10 mouse cellular contexts compared by ENCODE assay signal in the genomic region with DNA sequence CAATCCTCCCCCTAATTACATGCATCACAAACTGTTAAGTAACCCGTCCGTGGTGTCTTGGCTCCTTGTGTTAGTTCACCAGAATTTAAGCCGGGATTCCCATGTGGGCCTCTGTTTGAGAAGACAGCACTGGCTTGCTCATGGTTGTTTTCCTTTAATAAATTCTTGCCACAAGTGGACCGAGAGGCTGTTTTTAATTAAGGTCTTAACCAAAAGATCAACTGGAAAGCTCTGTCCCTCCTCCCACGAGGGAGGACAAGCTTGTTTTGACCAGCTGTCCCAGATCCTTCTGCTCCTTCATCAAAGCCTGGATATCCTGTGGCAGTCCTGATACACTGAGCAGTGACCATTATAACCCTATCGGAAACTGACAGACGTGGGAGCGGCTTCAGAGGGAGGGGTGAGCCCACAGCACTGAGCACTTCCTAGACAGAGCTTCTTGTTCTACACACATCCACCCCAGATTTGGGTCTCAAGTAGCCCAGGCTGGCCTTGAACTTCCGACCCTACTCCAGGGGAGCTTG. TPM values are rescaled to one million over a fixed set of nuclear protein-coding genes. Genes with fewer than 3 reads are reported as not detected.
DNase-seq lines count a peak whose midpoint lies in the region; ATAC-seq lines count a peak whose summit lies in the region.
"Had no signal": no experiment of that assay in that cellular context is flagged by ENCODE, and none has a peak within 500 bp of the region (broad histone marks: within the 10 kb centered on the region; RNA-seq: fewer than 3 reads in every experiment).

No protein-coding gene starts in this region.

- WGBS in stomach, embryonic 15.5 days = 67% methylated on average over 9 of the region's 9 CpGs

- H3K9me3 ChIP-seq in stomach, embryonic 15.5 days = no peaks in the 10 kb centered on the region
- H3K9me3 ChIP-seq: embryonic facial prominence, embryonic 12.5 days had no signal

- H3K9ac ChIP-seq in stomach, embryonic 15.5 days = no peak overlapping the region
- H3K9ac ChIP-seq: embryonic facial prominence, embryonic 12.5 days had no signal

- H3K4me3 ChIP-seq in stomach, embryonic 15.5 days (replicated peaks) = no peak overlapping the region
- H3K4me3 ChIP-seq: embryonic facial prominence, embryonic 12.5 days; myocyte had no signal

- H3K4me1 ChIP-seq in stomach, embryonic 15.5 days = peaks cover 6% of the 10 kb centered on the region; the same call in 1 of the 2 replicates

- peak; percentile 47 for ATAC-seq in stomach, embryonic 15.5 days (ENCODE audit: insufficient read depth, low FRiP score, low read depth)

- H3K27ac ChIP-seq in stomach, embryonic 15.5 days = no peak overlapping the region
- H3K27ac ChIP-seq: embryonic facial prominence, embryonic 12.5 days had no signal

- DNase-seq in retina, postnatal 1 day = peak; percentile 44
- DNase-seq in retina, embryonic 14.5 days (ENCODE audit: low spot score) = no peak
- peak; percentile 69 for DNase-seq in heart, adult 8-10 months (ENCODE audit: low spot score)
- peak; percentile 30 to 34 for DNase-seq in kidney, postnatal 36 days
- DNase-seq in frontal cortex, postnatal 10 days (ENCODE audit: low spot score in 2 of 2) = no peak
- DNase-seq in Muller cell, postnatal 12 days (ENCODE audit: inconsistent ontology term) = no peak
- DNase-seq in spleen, postnatal 4 days (ENCODE audit: low spot score in 2 of 2) = no peak

- no peak overlapping the region for H3K4me2 ChIP-seq in stomach, embryonic 15.5 days
- H3K4me2 ChIP-seq: embryonic facial prominence, embryonic 12.5 days had no signal

- H3K36me3 ChIP-seq in stomach, embryonic 15.5 days = no peaks in the 10 kb centered on the region

- H3K27me3 ChIP-seq in stomach, embryonic 15.5 days (replicated peaks) = no peaks in the 10 kb centered on the region
- H3K27me3 ChIP-seq: embryonic facial prominence, embryonic 12.5 days had no signal

RNA-seq across cellular contexts. Expression of a gene that starts 28.1 kb away (rescaled TPM):
- 1 to 10 TPM; 4.8 to 8.6 (median 6.5) TPM for total RNA-seq in heart, adult 8-10 months (2022)
- 9.4 and 11.2 TPM in 2 replicates for polyA plus RNA-seq in stomach, embryonic 15.5 days (2015; fragmentation: Nextera tagmentation; extraction: Ambion mirVana)

Comparison
In these comparisons a context has a peak if more than half of its experiments do, and no peak if none do; other contexts are left out.
1. DNase-seq: peak in retina, postnatal 1 day (single experiment), heart, adult 8-10 months (single experiment) and kidney, postnatal 36 days (2 of 2); none in retina, embryonic 14.5 days (single experiment), frontal cortex, postnatal 10 days (0 of 2), Muller cell, postnatal 12 days (single experiment) and spleen, postnatal 4 days (0 of 2).